Mouse (Mus musculus): ENCODE measurements at regions not wholly inside any gene's neighbourhood (a gene's known extent, or its start where the extent isn't known, plus 50 kb on each side); places are given as distances from the start of the nearest gene placed in this dataset.

DNA sequence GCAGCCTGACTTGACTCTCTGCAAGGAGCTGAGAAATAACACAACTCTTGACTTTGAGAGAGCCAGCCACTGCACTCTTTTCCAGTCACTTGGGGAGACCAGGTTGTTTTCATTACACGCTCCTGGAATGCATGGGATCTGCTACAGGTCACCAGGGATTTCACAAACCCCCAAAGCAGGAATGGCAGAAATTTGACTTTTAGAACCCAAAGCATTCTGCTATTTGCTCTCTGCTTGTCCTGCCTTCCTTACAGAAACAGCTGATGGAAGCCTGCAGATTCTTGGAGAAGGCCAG, 160.2 kb downstream of the 1500009L16Rik start:
- TF ChIP-seq CTCF (IDR thresholded peaks at IDR 0.05; ENCODE audit: low read depth): no peak
- no peak for TF ChIP-seq EP300 (optimal IDR thresholded peaks at IDR 0.05)
